Mouse (Mus musculus) E14TG2a.4 (cell line): Measurements from ENCODE around the gene Pycard.

Experiments
- H3K27me3 ChIP-seq: 2 replicates; pipeline ENCODE4 v1.6.1; 2014; ENCODE audit warnings: low read length, control low read depth; ENCODE audit not compliant: insufficient read depth
- H3K36me3 ChIP-seq: 2 replicates; pipeline ENCODE4 v1.6.1; 2014; ENCODE audit warnings: low read length, control low read depth; ENCODE audit not compliant: insufficient read depth
- H3K4me1 ChIP-seq: replicated peaks from 2 replicates; pipeline ENCODE4 v1.6.1; 2014; ENCODE audit warnings: low read depth, low read length, control low read depth
- H3K4me3 ChIP-seq: replicated peaks from 2 replicates; pipeline ENCODE4 v1.5.1; 2014; ENCODE audit warnings: mild to moderate bottlenecking, low read length
- H3K9me3 ChIP-seq: 2 replicates; pipeline ENCODE4 v1.6.1; 2014; ENCODE audit warnings: low read length, control low read depth
- CTCF ChIP-seq: conservative IDR thresholded peaks from 2 replicates; pipeline ENCODE4 v1.5.1; 2014; ENCODE audit warnings: low read length
- NANOG ChIP-seq: IDR thresholded peaks from 2 replicates; pipeline ENCODE4 v1.6.1; 2014; ENCODE audit warnings: borderline replicate concordance, low read length, mixed read lengths
- POU5F1 ChIP-seq: IDR thresholded peaks from 2 replicates; pipeline ENCODE4 v1.6.1; 2014; ENCODE audit warnings: low read length, borderline replicate concordance

The Pycard gene

GRCm38 (mm10) chr7:128006193-128006592 lies 12.5 kb upstream of the Pycard start:
- Histone ChIP-seq H3K36me3 (peaks cover 12% of the 10 kb centered on the region), H3K9me3 (no peaks in the 10 kb centered on the region), H3K27me3 (peaks cover 46% of the 10 kb centered on the region), H3K4me1 (peaks cover 60% of the 10 kb centered on the region), H3K4me3 (no peak overlapping the region)
- TF ChIP-seq CTCF (no peak), NANOG (no peak), POU5F1 (no peak)

GRCm38 (mm10) chr7:128004487-128005362 lies 11.1 kb upstream of the Pycard start:
- H3K4me3 ChIP-seq, result peak overlapping the region; percentile 78
- peaks cover 48% of the 10 kb centered on the region for H3K4me1 ChIP-seq

GRCm38 (mm10) chr7:128004150-128004486 lies 10.5 kb upstream of the Pycard start:
- peaks cover 12% of the 10 kb centered on the region for H3K36me3 ChIP-seq
- H3K27me3 ChIP-seq, result peaks cover 29% of the 10 kb centered on the region
- no peaks in the 10 kb centered on the region for H3K9me3 ChIP-seq
- TF ChIP-seq NANOG (no peak), CTCF (no peak), POU5F1 (no peak)
- H3K4me1 ChIP-seq, result peaks cover 42% of the 10 kb centered on the region
- peak overlapping the region; percentile 78 for H3K4me3 ChIP-seq

More at GRCm38 (mm10) chr7:128004487-128005362, 11.1 kb upstream of the Pycard start:
- H3K36me3 ChIP-seq, result peaks cover 12% of the 10 kb centered on the region
- H3K27me3 ChIP-seq, result peaks cover 36% of the 10 kb centered on the region
- TF ChIP-seq POU5F1, result no peak
- TF ChIP-seq CTCF, result no peak
- no peak for TF ChIP-seq NANOG
- H3K9me3 ChIP-seq, result no peaks in the 10 kb centered on the region

GRCm38 (mm10) chr7:128003688-128004087 lies 10.0 kb upstream of the Pycard start, which contains the start of gene Trim72:
Gene Trim72 (plus strand): TSS chr7:128003949.
- peaks cover 38% of the 10 kb centered on the region for H3K4me1 ChIP-seq
- H3K36me3 ChIP-seq, result peaks cover 10% of the 10 kb centered on the region
- no peaks in the 10 kb centered on the region for H3K9me3 ChIP-seq
- no peak for TF ChIP-seq POU5F1
- TF ChIP-seq CTCF, result no peak
- TF ChIP-seq NANOG, result no peak
- peak within 1 kb of the TSS; percentile 78 for H3K4me3 ChIP-seq
- peaks cover 25% of the 10 kb centered on the region for H3K27me3 ChIP-seq

GRCm38 (mm10) chr7:128003098-128003497 lies 9.4 kb upstream of the Pycard start:
- peaks cover 38% of the 10 kb centered on the region for H3K4me1 ChIP-seq
- peaks cover 6% of the 10 kb centered on the region; the same call in 1 of the 2 replicates for H3K36me3 ChIP-seq
- H3K27me3 ChIP-seq, result peaks cover 20% of the 10 kb centered on the region
- no peaks in the 10 kb centered on the region for H3K9me3 ChIP-seq
- H3K4me3 ChIP-seq, result no peak overlapping the region
- no peak for TF ChIP-seq NANOG
- TF ChIP-seq CTCF, result no peak
- no peak for TF ChIP-seq POU5F1

GRCm38 (mm10) chr7:128000068-128000950 lies 6.6 kb upstream of the Pycard start:
- 0 out of 2 replicates have a peak, but pooled peaks cover 3% of the 10 kb centered on the region for H3K36me3 ChIP-seq
- H3K27me3 ChIP-seq, result peaks cover 4% of the 10 kb centered on the region
- peaks cover 26% of the 10 kb centered on the region for H3K4me1 ChIP-seq
- TF ChIP-seq POU5F1 (no peak), NANOG (no peak), CTCF (no peak)
- no peaks in the 10 kb centered on the region for H3K9me3 ChIP-seq
- H3K4me3 ChIP-seq, result no peak overlapping the region

- 0 out of 2 replicates have a peak, but pooled peaks cover 3% of the 10 kb centered on the region for H3K36me3 ChIP-seq
- H3K4me3 ChIP-seq, result no peak overlapping the region
- TF ChIP-seq POU5F1 (no peak), NANOG (no peak), CTCF (no peak)
- peaks cover 23% of the 10 kb centered on the region for H3K4me1 ChIP-seq
- H3K27me3 ChIP-seq, result peaks cover 4% of the 10 kb centered on the region
- no peaks in the 10 kb centered on the region for H3K9me3 ChIP-seq
These were observed 5.8 kb upstream of the Pycard start for GRCm38 (mm10) chr7:127999436-127999835.
